Mouse (Mus musculus): ENCODE data around the gene Slc38a1.

- TF ChIP-seq EP300 (IDR thresholded peaks at IDR 0.05; ENCODE audit: insufficient read depth, low read depth, low read length) (no peak), CTCF (IDR thresholded peaks at IDR 0.05; ENCODE audit: low read depth, low read length) (no peak), POLR2A (IDR thresholded peaks at IDR 0.05; ENCODE audit: insufficient read depth, low read length) (no peak)
Observed at GRCm38 (mm10) chr15:96602043-96602442, 40.7 kb downstream of the Slc38a1 start.

Measured in ES-Bruce4 (cell line).